Mouse (Mus musculus) bone marrow, adult 2 months (tissue): ENCODE data around the gene Snx20.

Experiments used
- CTCF ChIP-seq: fragments of 200-500 bp; IDR thresholded peaks from 2 replicates; pipeline ENCODE4 v1.5.1; 2011; ENCODE audit warnings: low read length, control low read depth; ENCODE audit not compliant: control insufficient read depth, insufficient read depth
- POLR2A ChIP-seq: fragments of 200-500 bp; IDR thresholded peaks from 2 replicates; pipeline ENCODE4 v1.6.1; 2011; ENCODE audit warnings: low read depth, mild to moderate bottlenecking, control low read depth, low read length, borderline replicate concordance; ENCODE audit not compliant: control insufficient read depth

- TF ChIP-seq CTCF = no peak
- no peak for TF ChIP-seq POLR2A
Measured at GRCm38 (mm10) chr8:88579668-88580330, 56.1 kb downstream of the Snx20 start.
